8 mouse cellular contexts compared by ENCODE assay signal in genomic region chr19:8741243-8741869, GRCm38 (mm10). TPM values are rescaled to one million over a fixed set of nuclear protein-coding genes. Genes with fewer than 3 reads are reported as not detected.
DNase-seq lines count a peak whose midpoint lies in the region; ATAC-seq lines count a peak whose summit lies in the region.

Gene Stx5a (plus strand): TSS chr19:8741413.

- peak within 1 kb of the TSS; percentile 80 for H3K4me3 ChIP-seq in lung, embryonic 16.5 days (ENCODE audit: low read length)

- peaks cover 17% of the 10 kb centered on the region for H3K4me1 ChIP-seq in lung, embryonic 16.5 days (replicated peaks; ENCODE audit: control insufficient read depth, insufficient read depth, low read length)

- H3K27ac ChIP-seq in lung, embryonic 16.5 days (ENCODE audit: low read length): peak within 1 kb of the TSS; percentile 97

- peak; percentile 96 to 97 for ATAC-seq in hematopoietic stem cell, adult 5-6 weeks (replicated peaks in 1 of 2; ENCODE audit: insufficient read depth in 1 of 2, low FRiP score in 2 of 2, low TSS enrichment in 1 of 2, low read depth in 1 of 2, poor library complexity in 2 of 2, severe bottlenecking in 2 of 2)
- ATAC-seq in lung, embryonic 16.5 days (ENCODE audit: low read depth): peak; percentile 98

- H3K9ac ChIP-seq in lung, embryonic 16.5 days (ENCODE audit: low read length): peak within 1 kb of the TSS; percentile 93

- H3K27me3 ChIP-seq in lung, embryonic 16.5 days (ENCODE audit: control insufficient read depth, insufficient read depth, low read depth, low read length): no peaks in the 10 kb centered on the region

- peak; percentile 99 for DNase-seq in MEL-GATA-1-ER (ENCODE audit: extremely low read depth, low read depth)
- peak; percentile 93 for DNase-seq in cerebellum, adult 8-10 months
- DNase-seq in forelimb bud, embryonic 11.5 days (ENCODE audit: low read depth, low spot score): peak; percentile 99
- DNase-seq in layer of hippocampus, adult 9-10 months (ENCODE audit: low spot score): peak; percentile 97
- DNase-seq in ovary, postnatal 10 days (ENCODE audit: low spot score): peak; percentile 91
- peak; percentile 92 for DNase-seq in thymus, postnatal 10 days (ENCODE audit: low spot score in 2 of 2)

- WGBS in lung, embryonic 16.5 days: under 1% methylated on average over 36 of the region's 36 CpGs

- H3K4me2 ChIP-seq in lung, embryonic 16.5 days (ENCODE audit: low read depth, low read length): peak within 1 kb of the TSS; percentile 61

- H3K36me3 ChIP-seq in lung, embryonic 16.5 days (ENCODE audit: control insufficient read depth, insufficient read depth, low read length): peaks cover 43% of the 10 kb centered on the region

- no peaks in the 10 kb centered on the region for H3K9me3 ChIP-seq in lung, embryonic 16.5 days (ENCODE audit: control insufficient read depth, low read length)

RNA-seq across cellular contexts. Expression of gene Stx5a, which starts in this region (rescaled TPM):
- 90.9 and 120 TPM in 2 replicates for total RNA-seq in hematopoietic stem cell, adult 5-6 weeks (2017)
- polyA plus RNA-seq in lung, embryonic 16.5 days (2015; fragmentation: Nextera tagmentation; extraction: Ambion mirVana): 162 and 174 TPM in 2 replicates

Comparison
In these comparisons a context has a peak if more than half of its experiments do, and no peak if none do; other contexts are left out.
1. Peak in every context shown above with its lines: DNase-seq, ATAC-seq, H3K4me3 ChIP-seq and H3K27ac ChIP-seq.